Mouse (Mus musculus) gastrocnemius, postnatal 14 days (tissue): ENCODE measurements at regions not wholly inside any gene's neighbourhood (a gene's known extent, or its start where the extent isn't known, plus 50 kb on each side); places are given as distances from the start of the nearest gene placed in this dataset.
A peak's percentile ranks its signal among the peaks of the same experiment; 100 is the strongest.

Experiments
- DNase-seq: peaks from one replicate; pipeline ENCODE4 v3.0.0; 2021; ENCODE audit warnings: mixed read lengths
- intact Hi-C: fragments of 180-260 bp; cut with DNase I; formaldehyde crosslinking; loops from one replicate; pipeline ENCODE4 v1.15.1; 2025; ENCODE audit warnings: low total_unique reads

GRCm38 (mm10) chr1:128994655-128995054 lies 278.4 kb upstream of the Thsd7b start:
- intact Hi-C loops = no loop called here
- DNase-seq = no peak

GRCm38 (mm10) chr1:128983411-128983810 lies 289.7 kb upstream of the Thsd7b start:
- intact Hi-C loops = no loop called here
- DNase-seq = no peak

- intact Hi-C loops = no loop called here
- no peak for DNase-seq
Measured at GRCm38 (mm10) chr1:128975586-128975985, 297.5 kb upstream of the Thsd7b start.

GRCm38 (mm10) chr1:128951436-128951835 lies 321.7 kb upstream of the Thsd7b start:
- intact Hi-C loops = no loop called here

GRCm38 (mm10) chr1:128950512-128950911 lies 322.6 kb upstream of the Thsd7b start:
- intact Hi-C loops = no loop called here
- DNase-seq = no peak

More at GRCm38 (mm10) chr1:128951436-128951835, 321.7 kb upstream of the Thsd7b start:
- no peak for DNase-seq

GRCm38 (mm10) chr1:128914811-128915210 lies 322.7 kb upstream of the Cxcr4 start:
- intact Hi-C loops = no loop called here
- DNase-seq = no peak

GRCm38 (mm10) chr1:128912532-128912931 lies 320.4 kb upstream of the Cxcr4 start:
- no peak for DNase-seq
- intact Hi-C loops = no loop called here

- intact Hi-C loops = no loop called here
- DNase-seq = no peak
Measured at GRCm38 (mm10) chr1:128907566-128907965, 315.5 kb upstream of the Cxcr4 start.

- intact Hi-C loops = no loop called here
- no peak for DNase-seq
Measured at GRCm38 (mm10) chr1:128898025-128898424, 305.9 kb upstream of the Cxcr4 start.

GRCm38 (mm10) chr1:128894546-128894945 lies 302.5 kb upstream of the Cxcr4 start:
- intact Hi-C loops = no loop called here
- DNase-seq = no peak

- no peak for DNase-seq
- intact Hi-C loops = loop anchor here (5.0 kb wide), 1 partner anchor 364 kb away; no protein-coding TSS in a partner anchor
Measured at GRCm38 (mm10) chr1:128878291-128878690, 286.2 kb upstream of the Cxcr4 start.

GRCm38 (mm10) chr1:128875289-128875688 lies 283.2 kb upstream of the Cxcr4 start:
- intact Hi-C loops = loop anchor here (5.0 kb wide), 1 partner anchor 367 kb away; no protein-coding TSS in a partner anchor

GRCm38 (mm10) chr1:128874190-128874589 lies 282.1 kb upstream of the Cxcr4 start:
- intact Hi-C loops = no loop called here
- no peak for DNase-seq

More at GRCm38 (mm10) chr1:128875289-128875688, 283.2 kb upstream of the Cxcr4 start:
- no peak for DNase-seq

- intact Hi-C loops = no loop called here
- no peak for DNase-seq
Measured at GRCm38 (mm10) chr1:128868761-128869160, 276.7 kb upstream of the Cxcr4 start.

- no peak for DNase-seq
- intact Hi-C loops = no loop called here
Measured at GRCm38 (mm10) chr1:128860537-128860936, 268.4 kb upstream of the Cxcr4 start.

- intact Hi-C loops = no loop called here
- no peak for DNase-seq
Measured at GRCm38 (mm10) chr1:128860094-128860493, 268.0 kb upstream of the Cxcr4 start.

GRCm38 (mm10) chr1:128858661-128859060 lies 266.6 kb upstream of the Cxcr4 start:
- intact Hi-C loops = no loop called here
- no peak for DNase-seq

- peak; percentile 42 for DNase-seq
- intact Hi-C loops = no loop called here
Measured at GRCm38 (mm10) chr1:128856933-128857332, 264.8 kb upstream of the Cxcr4 start.

- intact Hi-C loops = no loop called here
- DNase-seq = no peak
Measured at GRCm38 (mm10) chr1:128854649-128855048, 262.6 kb upstream of the Cxcr4 start.

- intact Hi-C loops = no loop called here
- no peak for DNase-seq
Measured at GRCm38 (mm10) chr1:128853286-128853685, 261.2 kb upstream of the Cxcr4 start.

GRCm38 (mm10) chr1:128837361-128837760 lies 245.3 kb upstream of the Cxcr4 start:
- DNase-seq = no peak
- intact Hi-C loops = no loop called here

GRCm38 (mm10) chr1:128835510-128835909 lies 243.4 kb upstream of the Cxcr4 start:
- no peak for DNase-seq
- intact Hi-C loops = no loop called here
